Mouse (Mus musculus): ENCODE data around the gene Dip2b. TPM values are rescaled to one million over a fixed set of nuclear protein-coding genes. Genes with fewer than 3 reads are reported as not detected.

Gene Dip2b
- polyA plus RNA-seq, 1 experiment from 2014 or later, result 16.4 TPM

DNA sequence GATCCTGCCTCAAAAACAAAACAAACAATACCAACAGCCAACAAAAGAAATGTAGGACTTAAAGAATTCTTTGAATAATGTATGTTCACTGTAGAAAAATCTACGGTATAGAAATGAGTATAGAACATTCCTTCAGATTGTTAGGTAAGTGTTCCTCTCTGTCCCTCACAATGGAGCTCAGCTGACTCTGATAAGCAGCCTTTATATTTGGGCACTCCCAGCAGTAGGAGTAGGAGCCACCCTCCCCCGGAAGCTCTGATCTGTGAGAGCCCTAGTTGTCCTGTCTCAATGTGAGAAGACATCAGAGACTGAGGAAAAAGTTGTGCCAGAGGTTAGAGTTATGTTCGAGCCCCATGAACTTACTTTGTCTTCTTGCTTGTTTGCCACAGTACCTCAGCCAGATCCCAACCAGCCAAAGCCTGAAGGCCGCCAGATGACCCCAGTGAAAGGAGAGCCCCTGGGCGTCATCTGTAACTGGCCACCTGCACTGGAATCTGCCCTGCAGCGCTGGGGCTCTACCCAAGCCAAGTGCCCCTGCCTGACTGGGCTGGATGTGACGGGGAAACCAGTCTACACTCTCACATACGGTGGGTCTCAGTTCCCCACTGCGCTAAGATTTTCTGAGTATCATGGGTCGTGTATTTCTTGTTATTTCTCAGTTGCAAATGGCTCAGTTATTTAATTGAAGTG lies 118.5 kb downstream of the Dip2b start:
- no peak overlapping the region for H3K27ac ChIP-seq
- H3K27me3 ChIP-seq (ENCODE audit: low read depth, poor library complexity, severe bottlenecking), result no peaks in the 10 kb centered on the region
- 85% methylated on average over 10 of the region's 10 CpGs for WGBS
- no peak overlapping the region for H3K4me3 ChIP-seq
- no peak for DNase-seq (ENCODE audit: low spot score)
- H3K9me3 ChIP-seq (replicated peaks), result no peaks in the 10 kb centered on the region
- peaks cover 83% of the 10 kb centered on the region for H3K36me3 ChIP-seq
- no peaks in the 10 kb centered on the region for H3K4me1 ChIP-seq

DNA sequence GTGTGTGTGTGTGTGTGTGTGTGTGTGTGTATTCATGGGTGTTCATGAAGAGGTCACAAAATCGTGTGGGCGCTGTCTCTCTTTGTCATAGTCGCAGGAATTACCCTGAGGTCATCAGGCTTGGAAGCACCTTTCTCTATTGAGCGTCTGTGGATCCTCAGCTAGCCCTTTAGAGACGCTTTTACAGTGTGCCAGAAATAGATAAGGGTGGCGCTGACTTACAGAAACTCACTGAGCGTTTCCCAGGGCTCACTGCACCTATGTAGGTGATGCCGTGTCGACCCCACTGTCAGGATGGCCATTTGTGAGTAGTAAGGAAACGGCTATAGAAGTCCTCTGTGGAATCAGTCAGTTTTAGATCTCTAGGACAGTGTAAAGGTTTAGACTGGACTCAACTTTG lies 120.5 kb downstream of the Dip2b start:
- Histone ChIP-seq H3K4me1 (no peaks in the 10 kb centered on the region), H3K9me3 (replicated peaks) (no peaks in the 10 kb centered on the region), H3K27ac (no peak overlapping the region), H3K36me3 (peaks cover 88% of the 10 kb centered on the region), H3K4me3 (no peak overlapping the region), H3K27me3 (ENCODE audit: low read depth, poor library complexity, severe bottlenecking) (no peaks in the 10 kb centered on the region)
- 87% methylated on average over 10 of the region's 10 CpGs for WGBS
- no peak for DNase-seq (ENCODE audit: low spot score)

DNA sequence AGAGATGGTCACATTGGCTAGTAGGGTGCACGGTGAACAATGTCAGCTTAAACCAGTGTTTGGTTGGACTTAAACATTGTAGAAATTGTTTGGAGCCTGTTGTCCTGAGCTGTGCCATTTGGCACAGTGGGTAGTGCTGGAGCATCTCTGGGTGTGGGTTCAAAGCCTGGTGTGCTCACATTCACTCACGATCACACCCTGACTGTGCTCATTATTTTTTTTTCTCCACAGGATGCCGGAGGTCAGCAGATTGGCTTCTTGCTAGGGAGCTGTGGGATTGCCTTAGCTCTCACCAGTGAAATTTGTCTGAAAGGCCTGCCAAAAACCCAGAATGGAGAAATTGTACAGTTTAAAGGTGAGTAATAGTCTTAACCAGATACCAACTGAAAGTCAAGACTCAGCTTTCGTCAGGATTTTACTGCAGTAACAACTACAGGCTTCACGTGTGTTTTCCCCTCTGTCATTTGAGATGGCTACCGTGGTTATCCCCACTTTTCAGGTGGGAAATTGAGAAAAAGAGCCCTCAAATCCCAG lies 123.3 kb downstream of the Dip2b start:
- Histone ChIP-seq H3K9me3 (replicated peaks) (no peaks in the 10 kb centered on the region), H3K36me3 (peaks cover 74% of the 10 kb centered on the region), H3K27me3 (ENCODE audit: low read depth, poor library complexity, severe bottlenecking) (no peaks in the 10 kb centered on the region), H3K4me1 (no peaks in the 10 kb centered on the region), H3K4me3 (no peak overlapping the region), H3K27ac (no peak overlapping the region)
- 86% methylated on average over 6 of the region's 6 CpGs for WGBS
- DNase-seq (ENCODE audit: low spot score), result no peak

DNA sequence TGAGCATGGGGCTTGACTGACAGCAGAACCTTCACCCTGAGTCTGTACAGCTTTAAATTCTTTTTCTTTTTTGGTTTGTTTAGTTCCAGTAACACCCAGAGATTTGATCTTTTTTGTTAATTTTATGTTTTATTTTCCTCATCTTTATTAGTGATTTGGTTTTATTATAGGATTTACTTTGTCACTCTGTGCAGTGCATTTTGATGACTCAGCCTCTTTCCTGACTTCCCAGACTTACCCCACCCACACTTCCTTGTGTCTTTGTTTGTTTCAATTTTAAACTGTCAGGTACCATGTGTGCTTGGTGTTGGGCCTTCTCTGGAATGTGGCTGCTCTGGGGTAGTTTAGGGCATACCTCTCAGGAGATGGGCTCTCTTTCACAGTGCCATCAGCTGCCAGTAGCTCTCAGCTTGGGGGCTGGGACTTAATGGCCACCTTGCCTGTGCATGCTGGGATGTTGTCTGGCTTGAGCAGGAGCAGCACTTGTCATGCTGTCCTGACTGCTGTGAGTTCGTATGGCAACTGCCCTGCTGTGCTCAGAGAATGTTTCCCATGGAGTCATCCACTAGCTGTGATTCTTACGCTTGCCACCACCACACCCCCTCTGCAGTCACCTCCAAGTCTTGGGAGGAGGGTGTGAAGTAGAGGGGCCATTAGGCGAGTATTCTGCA lies 125.1 kb downstream of the Dip2b start:
- no peaks in the 10 kb centered on the region for H3K9me3 ChIP-seq (replicated peaks)
- H3K36me3 ChIP-seq, result peaks cover 78% of the 10 kb centered on the region
- H3K27me3 ChIP-seq (ENCODE audit: low read depth, poor library complexity, severe bottlenecking), result no peaks in the 10 kb centered on the region
- H3K4me1 ChIP-seq, result no peaks in the 10 kb centered on the region
- H3K4me3 ChIP-seq, result no peak overlapping the region
- DNase-seq (ENCODE audit: low spot score), result no peak
- 75% methylated on average over 3 of the region's 3 CpGs for WGBS
- no peak overlapping the region for H3K27ac ChIP-seq

DNA sequence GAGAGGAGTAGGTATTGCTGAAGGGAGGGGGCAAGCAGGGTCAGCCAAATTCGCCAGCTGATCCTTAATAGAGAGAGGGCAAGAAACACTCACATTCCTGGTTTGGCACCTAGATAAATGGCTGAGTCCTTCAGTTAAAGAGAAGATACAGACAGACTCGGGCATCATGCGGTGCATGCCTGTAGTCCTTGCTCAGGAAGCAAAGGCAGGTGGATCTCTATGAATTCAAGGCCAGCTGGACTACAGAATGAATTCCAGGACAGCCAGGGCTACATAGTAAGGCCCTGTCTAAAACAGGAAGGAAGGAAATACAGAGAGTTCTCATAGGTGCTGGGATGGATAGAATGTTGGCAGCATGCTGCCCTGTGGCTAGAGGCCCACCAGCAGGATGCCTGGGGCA lies 128.0 kb downstream of the Dip2b start:
- no peak overlapping the region for H3K4me3 ChIP-seq
- no peak for DNase-seq (ENCODE audit: low spot score)
- H3K27ac ChIP-seq, result no peak overlapping the region
- H3K36me3 ChIP-seq, result peaks cover 81% of the 10 kb centered on the region
- H3K9me3 ChIP-seq (replicated peaks), result no peaks in the 10 kb centered on the region
- H3K4me1 ChIP-seq, result no peaks in the 10 kb centered on the region
- WGBS, result 86% methylated on average over 3 of the region's 3 CpGs
- no peaks in the 10 kb centered on the region for H3K27me3 ChIP-seq (ENCODE audit: low read depth, poor library complexity, severe bottlenecking)

DNA sequence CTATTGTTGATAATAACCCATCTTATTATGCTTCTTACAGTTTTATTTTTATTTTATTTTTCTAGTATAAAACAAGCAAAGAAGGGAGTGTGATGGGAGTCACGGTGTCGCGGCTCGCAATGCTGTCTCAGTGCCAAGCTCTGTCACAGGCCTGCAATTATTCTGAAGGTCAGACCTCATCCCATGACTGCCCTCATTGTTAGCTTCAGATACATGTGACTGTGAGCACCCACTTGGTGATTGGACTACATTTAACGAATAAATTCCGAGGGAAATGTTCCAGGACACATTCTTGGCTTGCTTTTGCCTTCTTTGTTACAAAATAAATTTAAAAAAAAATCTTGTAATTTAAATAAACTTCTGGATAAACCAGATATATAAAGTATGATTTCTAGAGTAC lies 129.3 kb downstream of the Dip2b start:
- Histone ChIP-seq H3K27me3 (ENCODE audit: low read depth, poor library complexity, severe bottlenecking) (no peaks in the 10 kb centered on the region), H3K27ac (no peak overlapping the region), H3K4me1 (no peaks in the 10 kb centered on the region), H3K4me3 (no peak overlapping the region), H3K9me3 (replicated peaks) (no peaks in the 10 kb centered on the region), H3K36me3 (peaks cover 81% of the 10 kb centered on the region)
- DNase-seq (ENCODE audit: low spot score), result no peak
- 95% methylated on average over 6 of the region's 6 CpGs for WGBS

DNA sequence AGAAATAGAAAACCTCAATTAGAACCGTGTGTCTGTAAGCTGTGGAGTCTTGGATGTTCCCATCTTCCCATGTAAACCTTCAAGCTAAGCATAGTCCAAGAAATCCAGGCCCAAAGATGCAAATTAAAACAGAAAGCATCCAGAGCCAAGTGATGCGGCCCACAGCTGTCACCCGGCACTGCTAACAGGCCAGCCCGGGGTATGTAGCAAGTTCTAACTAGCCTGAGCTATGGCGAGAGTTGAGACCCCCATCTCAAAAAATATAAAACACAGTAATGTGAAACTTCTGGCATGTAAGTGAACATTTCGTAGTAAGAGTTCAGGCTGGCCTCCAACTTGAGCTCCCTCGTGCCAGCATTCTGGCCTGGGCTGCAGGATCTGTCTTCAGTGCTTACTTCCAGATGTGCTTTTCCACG lies 129.7 kb downstream of the Dip2b start:
- no peak overlapping the region for H3K27ac ChIP-seq
- 91% methylated on average over 8 of the region's 8 CpGs for WGBS
- no peak overlapping the region for H3K4me3 ChIP-seq
- H3K36me3 ChIP-seq, result peaks cover 81% of the 10 kb centered on the region
- no peaks in the 10 kb centered on the region for H3K4me1 ChIP-seq
- H3K27me3 ChIP-seq (ENCODE audit: low read depth, poor library complexity, severe bottlenecking), result no peaks in the 10 kb centered on the region
- H3K9me3 ChIP-seq (replicated peaks), result no peaks in the 10 kb centered on the region
- no peak for DNase-seq (ENCODE audit: low spot score)

DNA sequence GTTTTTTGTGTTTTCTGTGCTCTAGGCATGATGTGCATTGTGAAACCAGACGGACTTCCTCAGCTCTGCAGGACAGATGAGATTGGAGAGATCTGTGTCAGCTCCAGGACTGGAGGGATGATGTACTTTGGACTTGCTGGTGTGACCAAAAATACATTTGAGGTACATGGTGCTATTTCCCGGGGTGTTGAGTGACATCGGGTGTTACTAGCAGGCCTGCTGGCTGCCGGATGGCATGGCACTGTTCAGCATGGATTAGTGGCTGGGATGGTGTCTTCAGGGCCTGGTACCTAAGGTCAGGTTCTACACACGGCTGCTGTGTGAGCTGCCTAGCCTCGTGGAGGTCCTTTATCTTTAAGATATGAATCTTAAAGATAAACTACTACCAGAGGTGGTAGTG lies 136.7 kb downstream of the Dip2b start:
- peaks cover 90% of the 10 kb centered on the region for H3K36me3 ChIP-seq
- no peak overlapping the region for H3K4me3 ChIP-seq
- no peaks in the 10 kb centered on the region for H3K27me3 ChIP-seq (ENCODE audit: low read depth, poor library complexity, severe bottlenecking)
- H3K9me3 ChIP-seq (replicated peaks), result no peaks in the 10 kb centered on the region
- H3K4me1 ChIP-seq, result no peaks in the 10 kb centered on the region
- no peak overlapping the region for H3K27ac ChIP-seq
- WGBS, result 94% methylated on average over 6 of the region's 6 CpGs
- DNase-seq (ENCODE audit: low spot score), result no peak

DNA sequence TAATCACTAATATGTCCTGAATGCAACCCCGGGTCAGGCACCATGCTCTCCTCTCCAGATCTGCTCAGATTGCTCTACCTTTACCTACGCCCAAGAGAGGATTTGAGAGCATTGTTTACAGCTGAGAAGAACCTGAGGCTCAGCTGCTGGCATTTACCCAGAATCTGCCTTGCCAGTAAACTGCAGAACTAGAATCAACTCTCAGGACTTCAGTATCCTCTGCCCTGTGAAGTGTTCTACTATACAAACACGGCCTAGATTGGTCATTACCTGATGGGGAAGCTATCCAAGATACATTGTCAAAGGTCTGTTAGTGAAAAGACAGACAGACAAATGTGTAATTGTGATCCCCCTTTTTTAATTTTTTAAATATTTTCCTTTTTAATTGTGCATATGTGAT lies 138.7 kb downstream of the Dip2b start:
- Histone ChIP-seq H3K36me3 (peaks cover 88% of the 10 kb centered on the region), H3K27ac (no peak overlapping the region), H3K4me1 (no peaks in the 10 kb centered on the region), H3K4me3 (no peak overlapping the region), H3K9me3 (replicated peaks) (no peaks in the 10 kb centered on the region), H3K27me3 (ENCODE audit: low read depth, poor library complexity, severe bottlenecking) (no peaks in the 10 kb centered on the region)
- no peak for DNase-seq (ENCODE audit: low spot score)
- WGBS, result 94% methylated on average over 3 of the region's 3 CpGs

DNA sequence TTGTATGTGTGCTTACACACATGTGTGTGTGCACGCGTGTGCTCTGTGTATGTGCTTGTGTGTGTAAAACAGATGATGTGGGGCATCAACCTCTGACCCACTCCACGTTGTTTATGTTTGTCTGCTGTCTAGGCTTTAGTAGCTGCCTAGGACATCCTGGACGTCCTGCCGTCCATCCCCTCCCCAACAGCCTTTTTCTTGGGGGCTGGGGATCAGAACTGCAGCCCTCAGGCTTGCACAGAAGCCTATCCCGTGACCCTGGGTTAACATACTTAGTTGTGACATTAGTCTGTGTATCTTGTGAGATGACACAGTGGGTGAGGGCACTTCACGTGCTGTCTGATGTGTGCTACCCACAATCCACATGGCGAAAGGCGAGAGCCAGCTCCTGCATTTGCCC lies 139.1 kb downstream of the Dip2b start:
- no peak for DNase-seq (ENCODE audit: low spot score)
- Histone ChIP-seq H3K27me3 (ENCODE audit: low read depth, poor library complexity, severe bottlenecking) (no peaks in the 10 kb centered on the region), H3K9me3 (replicated peaks) (no peaks in the 10 kb centered on the region), H3K4me1 (no peaks in the 10 kb centered on the region), H3K4me3 (no peak overlapping the region), H3K36me3 (peaks cover 88% of the 10 kb centered on the region), H3K27ac (no peak overlapping the region)
- WGBS, result 83% methylated on average over 9 of the region's 9 CpGs

DNA sequence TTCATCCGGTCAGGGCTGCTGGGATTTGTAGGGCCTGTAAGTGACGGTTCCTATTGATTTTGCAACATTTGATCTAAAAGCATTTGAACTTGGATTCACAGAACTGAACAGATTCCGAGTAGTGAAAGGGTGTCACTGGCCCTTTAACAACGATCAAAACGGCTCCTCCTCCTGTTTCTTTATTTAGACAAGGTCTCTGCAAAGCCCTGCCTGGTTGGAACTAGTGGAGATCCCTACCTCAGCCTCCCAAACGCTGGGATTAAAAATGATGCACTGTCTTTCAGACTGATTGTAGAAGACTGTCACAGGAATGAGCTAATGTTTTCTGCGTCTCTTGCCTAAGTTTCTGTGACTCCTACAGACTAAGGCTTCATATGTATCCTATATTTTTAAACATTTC lies 140.0 kb downstream of the Dip2b start:
- Histone ChIP-seq H3K27me3 (ENCODE audit: low read depth, poor library complexity, severe bottlenecking) (no peaks in the 10 kb centered on the region), H3K4me3 (no peak overlapping the region), H3K36me3 (peaks cover 87% of the 10 kb centered on the region), H3K4me1 (no peaks in the 10 kb centered on the region), H3K27ac (no peak overlapping the region), H3K9me3 (replicated peaks) (no peaks in the 10 kb centered on the region)
- no peak for DNase-seq (ENCODE audit: low spot score)
- WGBS, result 84% methylated on average over 7 of the region's 7 CpGs

DNA sequence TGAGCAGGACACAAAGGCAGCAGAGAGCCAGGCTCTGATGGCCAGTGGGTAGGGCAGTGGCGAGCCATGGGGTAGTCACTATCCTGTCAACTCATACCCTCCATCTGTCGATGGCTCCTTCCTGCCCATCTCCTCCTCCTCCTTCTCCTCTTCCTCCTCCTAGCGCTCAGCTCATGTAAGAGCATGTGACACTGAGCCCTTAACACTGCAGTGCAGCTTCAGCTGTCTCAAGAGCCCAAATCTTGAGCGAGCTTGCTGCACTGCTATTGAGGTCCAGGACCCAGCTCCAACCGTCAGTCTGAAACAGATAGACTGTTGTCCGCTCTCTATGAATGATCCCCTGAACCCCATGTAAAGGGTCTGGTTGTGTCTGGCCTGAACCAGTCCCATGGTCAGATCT lies 141.2 kb downstream of the Dip2b start:
- 90% methylated on average over 6 of the region's 6 CpGs for WGBS
- Histone ChIP-seq H3K4me3 (no peak overlapping the region), H3K9me3 (replicated peaks) (no peaks in the 10 kb centered on the region), H3K27ac (no peak overlapping the region), H3K27me3 (ENCODE audit: low read depth, poor library complexity, severe bottlenecking) (no peaks in the 10 kb centered on the region), H3K4me1 (no peaks in the 10 kb centered on the region), H3K36me3 (peaks cover 87% of the 10 kb centered on the region)
- DNase-seq (ENCODE audit: low spot score), result no peak

DNA sequence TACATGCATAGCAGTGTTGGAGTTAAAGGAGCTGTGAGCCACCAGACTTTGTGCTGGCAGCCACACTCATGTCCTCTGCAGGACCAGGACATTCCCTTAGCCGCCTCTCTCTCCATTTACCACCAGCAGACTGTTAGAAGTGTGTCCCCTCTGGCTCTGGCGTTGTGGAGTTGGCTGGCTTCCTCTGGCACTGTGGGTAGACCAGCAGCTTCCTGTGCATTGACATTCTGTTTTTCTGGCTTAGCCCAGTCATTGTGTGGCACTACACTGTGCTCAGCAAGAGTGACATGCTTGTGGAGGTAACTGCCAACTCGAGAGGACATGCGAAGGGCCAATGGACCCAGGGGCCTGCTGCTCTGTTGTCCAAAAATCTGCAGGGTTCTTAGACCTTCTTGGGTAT lies 141.8 kb downstream of the Dip2b start:
- H3K27ac ChIP-seq, result no peak overlapping the region
- 91% methylated on average over 4 of the region's 4 CpGs for WGBS
- H3K36me3 ChIP-seq, result peaks cover 87% of the 10 kb centered on the region
- no peaks in the 10 kb centered on the region for H3K27me3 ChIP-seq (ENCODE audit: low read depth, poor library complexity, severe bottlenecking)
- no peak overlapping the region for H3K4me3 ChIP-seq
- no peak for DNase-seq (ENCODE audit: low spot score)
- no peaks in the 10 kb centered on the region for H3K9me3 ChIP-seq (replicated peaks)
- H3K4me1 ChIP-seq, result no peaks in the 10 kb centered on the region
